Mouse (Mus musculus) monocyte, adult 2 months (primary cell): Measurements from ENCODE around the gene Arhgef12.
"Not testable (repeated sequence)": the region's sequence is repeated elsewhere in the genome, so short reads cannot be mapped to it uniquely, and the experiment has no call there.

Experiments
- DNase-seq, 2 experiments: peaks; one replicate each; pipeline ENCODE4 v3.0.0; 2022; ENCODE audit warnings: low spot score in 2 of 2, low read depth in 1 of 2

Arhgef12 gene

GRCm38 (mm10) chr9:43107187-43107517 is at the start of gene Arhgef12:
Arhgef12 (minus strand) TSS chr9:43107239.
- DNase-seq, result no peak

DNA sequence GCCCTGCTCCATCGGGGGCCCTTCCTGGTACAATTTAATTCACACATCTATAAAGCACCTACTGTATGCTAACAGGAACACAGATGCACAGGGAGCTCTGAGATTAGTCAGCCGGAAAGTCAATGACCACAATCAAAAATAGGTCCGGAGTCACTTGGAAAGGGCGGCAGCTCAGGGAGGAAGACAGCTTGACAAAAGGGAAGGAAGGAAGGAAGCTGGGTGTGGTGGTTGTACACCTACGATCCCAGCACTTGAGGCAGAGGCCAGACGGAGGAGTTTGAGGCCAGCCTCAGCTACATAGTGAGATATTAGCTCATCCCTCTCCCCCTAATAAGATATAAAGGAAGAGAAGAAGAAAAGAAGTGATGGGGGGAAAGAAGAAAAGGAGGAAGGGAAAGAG is 48.9 kb upstream of the Arhgef12 start:
- no peak for DNase-seq

- no peak for DNase-seq
Measured at GRCm38 (mm10) chr9:43151779-43152178, 44.7 kb upstream of the Arhgef12 start.

DNA sequence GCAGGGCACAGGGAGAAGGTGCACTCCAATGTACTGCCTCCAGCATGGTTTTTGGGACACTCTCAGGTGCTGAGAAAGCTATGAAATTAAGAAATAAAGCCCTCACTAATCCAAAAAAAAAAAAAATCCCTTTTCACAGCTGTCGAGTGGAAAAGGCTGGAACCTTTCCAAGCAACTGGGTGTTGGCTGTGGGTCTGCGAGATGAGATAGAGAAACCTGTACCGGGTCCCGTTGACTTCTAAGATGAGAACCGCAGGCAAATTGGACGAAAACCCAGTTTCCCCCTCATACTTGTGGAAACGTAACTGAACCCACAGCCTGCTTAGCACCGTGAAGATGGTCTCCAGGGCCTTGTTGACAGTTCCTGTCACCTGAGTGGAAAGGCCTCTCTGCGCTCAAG is 43.9 kb upstream of the Arhgef12 start:
- no peak for DNase-seq

DNA sequence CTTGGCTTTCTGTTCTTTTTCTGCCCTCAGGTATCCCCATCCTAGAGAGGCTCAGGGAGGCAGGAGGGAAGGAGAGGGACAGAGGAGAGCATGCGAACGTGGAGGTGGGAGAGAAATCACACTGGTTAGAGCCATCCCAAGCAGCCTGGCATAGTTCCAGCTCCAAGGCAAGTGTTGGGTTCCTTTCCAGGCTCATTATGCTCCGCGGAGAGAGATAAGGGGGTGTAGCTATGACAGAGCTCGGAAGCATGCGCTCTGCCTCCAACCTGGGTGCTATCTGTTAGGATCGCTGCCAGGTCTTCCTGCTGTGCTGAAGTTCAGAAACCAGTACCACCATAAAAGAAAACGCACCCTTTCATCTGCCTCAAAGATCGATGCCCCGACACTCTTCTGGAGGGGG is 43.0 kb upstream of the Arhgef12 start:
- DNase-seq, result no peak

DNA sequence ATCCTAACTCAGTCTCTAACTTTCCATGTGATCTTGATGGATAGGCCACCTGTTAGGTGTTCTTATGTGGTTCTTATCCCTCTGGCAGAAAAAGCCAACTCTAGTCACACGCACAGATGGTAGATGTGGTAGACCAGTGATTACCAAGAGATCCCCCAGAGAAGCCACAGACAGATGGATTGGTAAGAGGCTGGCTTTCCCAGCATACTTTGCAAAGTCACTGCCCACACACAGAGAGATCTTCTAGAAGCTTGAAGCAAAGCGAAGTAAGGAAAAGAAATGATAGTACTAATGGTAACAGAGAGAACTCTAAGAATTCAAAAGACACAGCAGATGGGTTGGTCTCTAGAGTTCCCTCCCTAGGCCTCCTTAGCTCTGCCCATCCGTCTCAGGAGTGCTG is 42.5 kb upstream of the Arhgef12 start:
- no peak for DNase-seq

DNA sequence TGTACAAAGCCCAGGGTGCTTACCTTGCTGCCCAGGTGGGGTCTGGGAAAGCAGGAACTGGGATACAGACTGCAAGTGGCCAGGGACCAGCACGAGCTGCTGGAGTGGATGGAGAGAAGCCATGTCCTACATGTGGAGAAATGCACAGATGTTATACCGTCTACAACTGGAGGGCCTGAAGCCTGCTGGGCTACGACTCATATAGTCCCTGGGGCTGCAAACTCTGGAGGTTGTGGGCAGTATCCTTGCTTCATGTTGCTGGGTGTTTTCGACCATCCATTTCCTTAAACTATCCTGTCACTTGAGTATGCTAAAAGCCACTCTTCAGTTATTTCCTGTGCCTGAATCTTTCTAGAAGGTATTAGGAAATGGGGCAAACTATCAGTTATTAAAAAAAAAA is 38.2 kb upstream of the Arhgef12 start:
- DNase-seq, result no peak

DNA sequence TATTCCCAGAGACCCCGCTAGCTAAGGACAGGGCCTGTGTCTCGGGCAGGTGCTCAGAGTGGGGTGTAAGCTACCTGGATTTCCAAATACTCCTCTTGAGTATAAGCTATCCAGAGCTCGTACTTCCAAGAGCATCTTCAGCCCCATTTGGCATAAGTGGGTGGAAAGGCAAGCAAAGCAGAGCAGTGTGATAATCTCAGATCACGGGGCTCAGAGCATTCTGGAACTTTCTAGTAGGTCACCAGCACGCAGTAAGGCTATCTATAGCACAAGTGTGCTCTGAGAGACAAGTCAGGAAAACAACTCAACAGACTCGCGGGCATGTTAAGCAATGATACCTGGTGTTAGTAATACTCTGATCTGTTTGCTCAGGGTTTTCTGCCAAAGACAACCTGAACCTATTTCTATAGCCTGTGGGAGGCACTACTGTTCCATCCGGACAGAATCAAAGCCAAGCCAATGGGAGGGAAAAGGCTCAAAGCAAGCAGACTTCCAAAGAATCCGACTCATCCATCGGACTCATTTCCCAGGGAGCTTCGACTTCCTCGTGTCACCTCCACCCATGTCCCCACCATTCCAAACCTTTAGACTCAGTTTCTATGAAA is 37.3 kb upstream of the Arhgef12 start:
- no peak for DNase-seq

- no peak for DNase-seq
Measured at GRCm38 (mm10) chr9:43141839-43142238, 34.8 kb upstream of the Arhgef12 start.

DNA sequence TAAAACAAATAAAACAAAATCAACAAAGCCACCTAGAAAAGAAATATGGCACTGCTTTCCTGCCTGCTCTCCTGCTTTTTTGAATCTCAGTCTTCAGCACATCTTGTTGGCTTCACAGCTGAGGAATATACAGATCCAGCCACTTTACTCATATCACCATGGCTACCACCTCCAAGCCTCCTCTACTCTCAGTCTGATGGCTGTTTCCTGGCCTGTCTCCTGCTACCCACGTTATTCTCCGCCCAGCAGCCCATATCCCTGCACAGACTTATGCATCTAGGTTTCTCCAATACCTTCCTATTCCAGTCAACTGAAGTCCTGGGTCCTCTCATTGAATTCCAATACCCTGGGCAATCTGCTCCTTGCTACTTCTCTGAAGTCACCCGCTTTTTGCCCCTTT is 26.5 kb upstream of the Arhgef12 start:
- DNase-seq, result no peak

GRCm38 (mm10) chr9:43132380-43132779 is 25.3 kb upstream of the Arhgef12 start:
- DNase-seq, result no peak

- no peak for DNase-seq
Measured at GRCm38 (mm10) chr9:43131940-43132339, 24.9 kb upstream of the Arhgef12 start.

GRCm38 (mm10) chr9:43130684-43131083 is 23.6 kb upstream of the Arhgef12 start:
- DNase-seq, result no peak

GRCm38 (mm10) chr9:43127101-43127787 is 20.2 kb upstream of the Arhgef12 start:
- DNase-seq, result no peak

- DNase-seq, result no peak
Measured at GRCm38 (mm10) chr9:43122379-43122778, 15.3 kb upstream of the Arhgef12 start.

- not testable (repeated sequence) for DNase-seq
Measured at GRCm38 (mm10) chr9:43121948-43122347, 14.9 kb upstream of the Arhgef12 start.

GRCm38 (mm10) chr9:43116997-43117336 is 9.9 kb upstream of the Arhgef12 start:
- DNase-seq, result no peak

DNA sequence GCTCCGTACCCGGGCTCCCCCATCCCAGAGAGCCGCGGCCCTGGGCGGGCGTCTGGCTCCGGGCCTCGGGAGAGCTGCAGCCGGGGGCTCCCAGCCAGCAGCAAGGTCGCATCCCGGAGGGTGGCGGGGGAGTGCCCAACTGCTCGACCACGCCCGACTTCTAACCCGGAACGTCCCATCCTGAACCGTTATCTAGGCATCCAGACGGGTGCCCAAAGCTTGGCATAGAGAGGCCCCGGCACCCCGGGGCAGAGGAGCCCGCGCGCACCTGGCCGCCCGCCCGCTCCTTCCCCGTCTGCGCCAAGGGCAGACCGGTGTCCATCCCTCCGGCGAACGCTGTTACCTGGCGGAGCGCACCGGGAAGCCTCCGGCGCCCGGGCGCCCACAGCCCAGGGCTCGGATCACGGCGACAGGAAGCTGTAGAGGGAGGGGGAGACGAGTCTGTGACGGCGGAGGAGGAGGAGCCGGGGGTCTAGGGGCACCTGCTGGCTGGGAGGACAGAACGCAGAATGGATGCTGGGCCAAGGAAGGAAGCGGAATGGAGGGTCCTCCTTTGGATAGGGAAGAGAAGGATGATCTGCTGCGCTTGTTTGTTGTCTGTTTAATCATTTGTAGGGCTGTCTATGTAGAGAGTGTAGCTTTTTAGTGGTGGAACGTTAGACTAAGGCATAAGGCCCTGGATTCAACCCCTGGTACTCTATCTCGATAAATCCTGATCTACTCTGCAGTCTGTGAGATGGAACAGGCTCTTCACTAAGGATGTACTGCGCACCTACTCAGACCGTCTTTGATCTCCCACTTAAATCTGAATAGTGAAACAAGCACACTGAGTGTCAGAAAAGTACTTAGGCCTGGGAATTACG is 9.3 kb upstream of the Arhgef12 start, which contains the start of gene Tmem136:
TSS of gene Tmem136 (minus strand) at position 437 of the 863 bp plus-strand sequence.
- DNase-seq, result no peak

- DNase-seq, result no peak
Measured at GRCm38 (mm10) chr9:43115431-43116133, 8.5 kb upstream of the Arhgef12 start.

GRCm38 (mm10) chr9:43114833-43115232 is 7.8 kb upstream of the Arhgef12 start:
- DNase-seq, result no peak

DNA sequence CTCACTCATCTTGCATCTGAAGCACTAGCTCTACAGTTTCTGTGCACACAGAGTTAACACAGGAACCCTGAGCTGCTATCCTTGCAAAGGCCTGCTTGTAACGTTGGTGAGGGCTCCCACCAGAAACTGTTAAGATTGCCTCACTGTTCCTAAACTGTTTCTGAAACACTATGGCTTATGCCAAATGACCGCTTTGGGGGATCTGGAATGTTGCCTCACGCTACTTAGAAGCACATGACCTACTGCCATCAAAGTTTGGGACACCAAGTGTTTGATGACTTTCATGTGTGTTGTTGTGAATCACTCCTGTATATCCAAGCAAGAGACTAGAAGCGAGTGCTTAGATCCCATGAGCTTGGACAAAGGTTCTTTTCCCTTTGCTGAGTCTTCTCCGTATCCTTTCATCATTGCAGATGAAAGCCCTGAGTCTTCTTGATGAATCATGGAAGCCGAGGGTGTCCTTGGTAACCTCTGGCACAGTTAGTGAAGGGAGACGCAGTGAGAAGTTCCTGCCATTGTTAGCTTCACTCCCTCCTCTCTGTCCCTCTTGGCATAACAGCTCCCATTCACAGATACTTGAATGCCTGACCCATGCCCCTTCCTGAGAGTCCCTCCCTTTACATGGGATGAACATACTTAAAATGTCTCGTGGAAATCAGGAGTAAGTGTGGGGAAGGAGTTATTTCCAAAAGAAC is 3.4 kb upstream of the Arhgef12 start:
- DNase-seq, result no peak
